Mouse (Mus musculus) right cerebral cortex, postnatal 36 days (tissue): ENCODE data around the gene B3gat3.

ENCODE experiments used
- DNase-seq, 2 experiments: peaks; one replicate each; pipeline ENCODE4 v3.0.0; 2022; ENCODE audit warnings: low spot score in 2 of 2, mixed read lengths in 1 of 2

The B3gat3 gene

GRCm38 (mm10) chr19:8897865-8898495, 22.2 kb upstream of the B3gat3 start, which contains the start of gene Ganab:
Gene Ganab, plus strand, starts transcription at chr19:8898071.
- peak; percentile 95 to 97 for DNase-seq

DNA sequence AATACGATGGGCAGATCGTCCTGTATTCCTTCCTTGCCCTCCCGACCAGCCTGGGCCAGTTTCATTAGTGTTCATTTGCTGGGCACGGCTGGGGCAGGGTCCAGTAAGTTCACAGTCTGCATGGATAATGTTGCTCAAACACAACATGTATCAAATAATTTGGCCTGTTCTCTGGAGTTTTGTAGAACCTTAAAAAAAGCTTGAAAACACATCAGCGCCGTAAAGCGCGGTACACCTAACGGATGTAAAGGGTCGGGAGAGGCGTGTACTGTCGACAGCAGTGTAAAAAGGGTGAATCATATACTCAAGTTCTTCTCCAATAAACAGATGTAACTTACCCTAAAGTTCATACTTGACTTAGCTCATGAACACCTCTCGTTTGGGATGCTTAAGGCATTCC, 21.6 kb upstream of the B3gat3 start:
- DNase-seq: no peak

DNA sequence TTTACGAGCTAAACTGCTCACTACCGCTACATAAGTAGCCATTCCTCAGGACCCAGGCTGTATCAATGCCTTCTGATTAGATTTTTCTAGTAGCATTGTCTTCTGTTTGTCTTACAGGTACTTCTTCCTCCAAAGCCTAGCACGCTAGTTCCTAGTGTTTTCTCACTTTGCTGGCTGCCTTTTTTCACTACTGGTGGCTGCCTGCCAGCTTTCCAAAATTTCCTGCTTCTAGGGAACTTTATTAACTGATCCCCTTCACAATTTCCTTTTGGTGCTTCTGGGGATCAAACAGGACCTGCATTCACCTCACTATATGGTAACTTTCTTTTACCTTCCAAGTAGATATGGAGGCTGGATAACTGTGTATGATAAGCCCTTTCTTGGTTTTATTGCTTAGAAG, 21.1 kb upstream of the B3gat3 start:
- DNase-seq: no peak

DNA sequence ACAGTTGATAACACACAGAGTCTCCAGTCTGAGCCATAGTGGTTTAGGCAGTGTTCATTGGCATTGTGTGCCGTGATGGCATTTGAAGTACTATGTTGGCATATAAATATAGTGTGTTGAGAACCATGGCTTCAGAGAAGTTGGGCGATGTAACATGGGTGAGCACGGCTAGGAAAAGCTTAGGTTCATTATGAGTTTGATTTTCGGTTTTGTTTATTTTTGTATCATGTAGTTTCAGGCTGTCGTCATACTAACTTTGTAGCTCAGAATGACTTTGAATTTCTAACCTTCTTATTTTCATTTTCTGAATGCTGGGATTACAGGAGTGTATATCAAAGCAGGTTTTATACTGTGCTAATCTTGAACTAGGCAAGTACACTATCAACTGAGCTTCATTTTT, 16.8 kb upstream of the B3gat3 start:
- no peak for DNase-seq

- DNase-seq: no peak
Measured at GRCm38 (mm10) chr19:8908531-8908930, 11.6 kb upstream of the B3gat3 start.

- no peak for DNase-seq
Measured at GRCm38 (mm10) chr19:8911810-8912209, 8.4 kb upstream of the B3gat3 start.

- DNase-seq: peak in 1 of 2 experiments; percentile 61
Measured at GRCm38 (mm10) chr19:8914212-8914611, 6.0 kb upstream of the B3gat3 start.

GRCm38 (mm10) chr19:8919000-8919399, 1.2 kb upstream of the B3gat3 start:
- DNase-seq: no peak

DNA sequence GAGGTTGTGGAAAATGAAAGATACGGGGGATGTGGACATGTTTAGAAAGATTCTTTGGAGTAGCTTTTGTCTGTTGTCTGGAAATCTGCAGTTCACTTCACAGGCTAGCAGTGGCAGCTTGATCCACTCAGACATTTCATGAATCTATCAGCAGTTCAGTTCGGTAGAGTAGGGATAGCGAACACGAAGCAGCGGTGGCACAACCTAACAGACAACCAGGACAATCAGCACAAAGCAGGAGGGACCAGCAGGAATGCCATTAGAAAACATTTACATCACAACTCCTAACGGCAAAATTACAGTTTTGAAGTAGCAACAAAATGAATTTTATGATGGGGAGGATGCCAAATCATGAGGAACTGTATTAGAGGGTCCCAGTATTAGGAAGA, 496 bp upstream of the B3gat3 start:
- no peak for DNase-seq

- DNase-seq: no peak
Measured at GRCm38 (mm10) chr19:8920836-8921291, 690 bp downstream of the B3gat3 start.

DNA sequence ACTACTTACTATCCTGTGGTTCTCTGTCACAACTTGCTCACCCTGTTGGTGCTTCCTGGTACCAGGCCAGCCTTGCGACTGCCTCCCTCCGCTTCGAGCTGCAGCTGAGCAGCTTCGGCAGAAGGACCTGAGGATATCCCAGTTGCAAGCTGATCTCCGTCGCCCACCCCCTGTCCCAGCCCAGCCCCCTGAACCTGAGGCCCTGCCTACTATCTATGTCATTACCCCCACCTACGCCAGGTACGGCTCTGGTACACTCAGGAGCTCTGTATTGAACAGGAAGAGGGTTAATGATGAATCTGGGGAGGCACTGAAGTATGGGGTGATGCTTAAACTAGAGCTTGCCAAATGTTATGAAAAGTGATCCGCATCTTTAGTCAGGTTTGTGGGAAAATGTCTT, 1.6 kb downstream of the B3gat3 start:
- no peak for DNase-seq

DNA sequence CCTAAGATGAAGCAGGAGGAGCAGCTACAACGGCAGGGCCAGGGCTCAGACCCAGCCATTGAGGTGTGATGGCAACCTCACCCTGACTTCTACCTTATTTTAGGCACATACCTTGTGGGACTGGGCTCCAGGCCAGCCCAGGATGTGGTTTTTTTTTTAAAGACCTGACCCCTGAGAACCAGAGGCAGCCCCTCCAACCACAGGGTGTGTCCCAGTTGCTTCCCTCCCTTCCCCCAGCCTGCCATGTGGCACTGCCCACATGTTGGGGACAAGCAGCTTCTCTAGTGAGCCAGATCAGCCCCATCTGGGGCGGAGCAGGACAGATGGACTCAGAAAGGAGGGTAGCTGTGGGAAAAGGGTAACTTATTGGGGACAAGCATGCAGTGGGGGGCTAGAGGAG, 6.6 kb downstream of the B3gat3 start:
- DNase-seq: no peak

GRCm38 (mm10) chr19:8927891-8928525, 7.8 kb downstream of the B3gat3 start:
- no peak for DNase-seq

DNA sequence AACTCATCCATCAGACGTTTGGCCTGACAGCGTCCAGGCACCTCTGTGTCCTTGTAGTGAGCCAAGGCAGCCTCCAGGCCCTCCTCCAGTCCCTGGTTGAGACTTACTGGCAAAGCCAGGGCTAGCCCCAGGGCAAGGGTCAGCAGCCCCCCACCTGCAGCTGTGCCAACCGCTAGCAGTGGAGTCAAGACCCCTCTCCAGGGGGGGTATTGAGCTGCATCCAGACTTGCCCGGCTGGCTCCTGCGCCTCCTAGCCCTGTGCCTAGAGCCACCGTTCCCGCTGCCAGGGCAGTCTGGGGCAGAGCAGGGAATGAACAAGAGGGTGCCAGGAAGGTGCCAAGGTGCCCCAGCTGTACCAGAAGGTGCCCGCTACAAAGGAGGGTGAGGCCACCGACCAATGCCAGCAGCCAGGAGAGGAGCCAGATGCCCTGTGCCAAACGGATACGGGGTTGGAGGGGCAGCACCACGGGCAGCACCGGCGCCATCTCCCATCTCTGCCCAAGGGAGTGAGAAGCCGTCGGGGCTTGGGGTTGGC, 8.6 kb downstream of the B3gat3 start:
- DNase-seq: no peak

DNA sequence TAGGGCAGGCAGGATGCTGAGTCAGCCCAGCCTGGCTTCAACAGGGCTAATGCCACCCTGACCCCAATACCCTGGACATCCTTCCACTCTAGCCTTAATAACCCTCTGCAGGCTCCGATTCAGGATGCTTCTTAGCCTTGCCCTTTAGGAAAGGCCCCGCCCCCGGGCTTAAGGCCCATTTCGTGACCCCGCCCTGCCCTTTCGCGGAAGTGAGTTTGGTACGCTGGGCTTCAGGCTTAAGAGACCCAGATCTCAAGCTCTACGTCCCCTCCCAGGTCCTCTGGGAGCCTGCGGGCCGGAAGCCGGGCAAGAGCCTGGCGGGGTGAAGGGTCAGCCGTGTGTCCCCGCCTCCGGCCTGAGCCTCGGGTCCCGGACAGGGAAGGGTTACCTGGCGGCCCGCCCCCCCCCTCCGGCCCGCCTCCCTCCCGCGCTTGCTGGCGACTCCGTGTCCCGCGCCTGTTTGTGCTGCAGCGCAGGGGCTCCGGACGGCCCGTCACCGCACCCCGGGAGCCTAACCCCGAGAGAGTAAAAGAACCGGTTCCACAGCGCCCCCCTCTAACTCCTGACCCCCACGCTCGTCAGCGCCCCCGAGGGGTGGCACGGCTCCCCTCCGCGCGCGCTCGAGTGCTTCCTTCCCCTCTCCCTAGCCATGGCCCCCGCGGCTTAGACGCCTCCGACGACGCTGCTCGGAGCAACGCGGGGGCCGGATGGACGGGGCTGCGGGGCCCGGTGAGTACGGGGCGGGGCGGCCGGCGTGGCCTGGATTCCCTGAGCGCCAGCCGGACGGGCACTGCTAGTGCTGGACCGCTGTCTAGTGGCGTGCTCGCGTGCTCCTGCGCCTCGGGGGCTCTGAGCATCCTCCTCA, 9.3 kb downstream of the B3gat3 start, which contains the start of the genes Rom1 and Eml3:
Rom1 (minus strand) TSS at position 133 of the 865 bp plus-strand sequence.
Eml3 (plus strand) TSS at position 329 of the 865 bp plus-strand sequence.
- DNase-seq: no peak

GRCm38 (mm10) chr19:8930117-8930516, 9.9 kb downstream of the B3gat3 start:
- DNase-seq: no peak

DNA sequence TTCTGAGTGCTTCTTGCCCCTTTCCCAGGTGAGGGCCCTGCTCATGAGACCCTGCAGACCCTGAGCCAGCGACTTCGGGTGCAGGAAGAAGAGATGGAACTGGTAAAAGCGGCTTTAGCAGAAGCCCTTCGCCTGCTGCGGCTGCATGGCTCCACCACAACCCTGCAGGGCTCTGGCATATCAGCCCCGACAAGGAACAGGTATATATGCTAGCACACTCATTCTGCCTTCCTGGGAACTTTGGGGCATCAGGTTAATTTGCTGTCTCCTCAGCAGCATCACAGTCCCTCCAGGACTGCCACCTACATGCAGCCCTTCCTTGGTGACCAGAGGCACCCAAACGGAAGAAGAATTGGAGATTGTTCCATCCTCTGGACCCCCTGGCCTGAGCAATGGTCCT, 10.6 kb downstream of the B3gat3 start:
- no peak for DNase-seq

GRCm38 (mm10) chr19:8936736-8937135, 16.6 kb downstream of the B3gat3 start:
- DNase-seq: no peak

GRCm38 (mm10) chr19:8940526-8941133, 20.5 kb downstream of the B3gat3 start:
- no peak for DNase-seq

DNA sequence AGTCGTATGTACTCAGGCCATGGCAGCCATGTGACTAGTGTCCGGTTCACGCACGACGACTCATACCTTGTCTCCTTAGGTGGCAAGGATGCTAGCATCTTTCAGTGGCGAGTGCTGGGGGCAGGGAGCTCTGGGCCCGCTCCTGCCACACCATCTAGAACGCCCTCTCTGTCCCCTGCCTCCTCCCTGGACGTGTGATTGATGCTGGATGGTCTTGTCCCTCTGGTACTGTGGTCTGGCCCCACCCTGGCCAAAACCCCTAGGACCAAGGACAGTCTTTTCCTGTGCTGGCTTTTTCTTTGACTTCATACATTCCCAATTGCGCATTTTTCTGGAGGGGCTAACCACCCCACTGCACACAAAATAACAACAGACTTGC, 21.0 kb downstream of the B3gat3 start:
- DNase-seq: no peak

GRCm38 (mm10) chr19:8941515-8942217, 21.5 kb downstream of the B3gat3 start, which contains the start of gene Mta2:
Gene Mta2, plus strand, starts transcription at chr19:8941875.
- peak; percentile 89 to 90 for DNase-seq
